Mouse (Mus musculus): ENCODE data around the gene Cped1. TPM values are rescaled to one million over a fixed set of nuclear protein-coding genes. Genes with fewer than 3 reads are reported as not detected.

Cped1 gene
- polyA plus RNA-seq, 1 experiment from 2014 or later: 4.9 TPM

DNA sequence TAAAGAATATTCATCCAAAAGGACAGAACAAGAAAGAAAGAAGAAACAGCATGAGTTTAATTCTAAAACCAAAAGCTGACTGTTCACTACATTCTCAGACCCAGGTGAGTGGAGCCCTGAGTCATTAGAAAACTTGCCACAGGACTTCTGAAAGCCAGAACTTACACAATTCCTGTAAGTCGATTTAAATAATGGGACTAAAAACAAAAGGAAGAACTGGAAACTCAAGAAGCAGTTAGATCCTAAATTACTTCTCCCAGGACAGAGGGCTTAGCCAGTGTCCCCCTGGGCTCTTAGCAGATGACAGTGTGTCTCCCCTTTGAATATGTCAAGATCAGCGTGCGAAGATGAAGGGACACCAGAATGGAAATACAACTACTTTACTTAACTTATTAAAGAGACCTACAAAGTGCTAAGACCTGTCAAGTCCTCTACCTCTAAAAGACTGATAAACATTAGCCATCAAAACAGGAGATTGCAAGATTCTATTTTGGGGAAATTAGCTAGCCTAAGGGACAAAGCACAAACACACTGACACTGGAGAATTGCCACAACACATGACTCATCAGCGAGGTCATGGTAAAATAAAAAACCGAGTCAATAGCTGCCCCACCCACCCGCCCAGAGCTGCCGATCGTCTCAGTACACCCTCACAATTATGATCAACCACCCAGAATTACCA is 284.3 kb downstream of the Cped1 start:
- no peak for DNase-seq
- H3K27me3 ChIP-seq (ENCODE audit: control insufficient read depth, insufficient read depth, low read length): no peaks in the 10 kb centered on the region
- no peak for ATAC-seq (ENCODE audit: low FRiP score, low TSS enrichment)
- H3K27ac ChIP-seq (replicated peaks; ENCODE audit: low read depth, low read length): no peak overlapping the region
- H3K9ac ChIP-seq (replicated peaks; ENCODE audit: low read length): no peak overlapping the region
- no peaks in the 10 kb centered on the region for H3K4me1 ChIP-seq (ENCODE audit: control insufficient read depth, insufficient read depth, low read length)
- H3K36me3 ChIP-seq (ENCODE audit: control insufficient read depth, insufficient read depth, low read length): no peaks in the 10 kb centered on the region
- no peaks in the 10 kb centered on the region for H3K9me3 ChIP-seq (ENCODE audit: control insufficient read depth, low read length)
- 84% methylated on average over 8 of the region's 8 CpGs for WGBS
- H3K4me2 ChIP-seq (ENCODE audit: low read length): no peak overlapping the region
- no peak overlapping the region for H3K4me3 ChIP-seq (replicated peaks; ENCODE audit: low read depth, low read length)

DNA sequence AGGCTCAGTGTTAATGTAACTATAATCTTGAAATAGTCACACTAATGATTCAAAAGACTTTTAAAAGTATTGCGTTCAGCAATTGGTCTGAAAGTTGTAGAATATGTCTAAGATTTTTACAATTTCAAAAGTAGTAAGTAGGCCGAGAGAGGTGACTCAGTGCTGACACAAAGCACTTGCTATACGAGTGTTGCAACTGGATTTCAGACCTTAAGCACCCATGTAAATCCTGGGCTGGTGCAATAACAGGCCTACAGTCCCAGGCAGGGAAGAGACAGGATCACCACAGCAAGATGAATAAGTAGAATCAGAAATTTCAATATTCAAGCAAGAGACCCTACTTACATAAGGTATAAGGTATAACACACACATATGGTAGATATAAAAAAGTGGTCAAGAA is 292.2 kb downstream of the Cped1 start:
- Histone ChIP-seq H3K9ac (replicated peaks; ENCODE audit: low read length) (no peak overlapping the region), H3K27me3 (ENCODE audit: control insufficient read depth, insufficient read depth, low read length) (no peaks in the 10 kb centered on the region), H3K27ac (replicated peaks; ENCODE audit: low read depth, low read length) (no peak overlapping the region), H3K4me1 (ENCODE audit: control insufficient read depth, insufficient read depth, low read length) (no peaks in the 10 kb centered on the region), H3K4me3 (replicated peaks; ENCODE audit: low read depth, low read length) (no peak overlapping the region), H3K4me2 (ENCODE audit: low read length) (no peak overlapping the region), H3K36me3 (ENCODE audit: control insufficient read depth, insufficient read depth, low read length) (no peaks in the 10 kb centered on the region), H3K9me3 (ENCODE audit: control insufficient read depth, low read length) (no peaks in the 10 kb centered on the region)
- ATAC-seq (ENCODE audit: low FRiP score, low TSS enrichment) (no peak), DNase-seq (no peak)
- WGBS: 89% methylated on average over 3 of the region's 3 CpGs

DNA sequence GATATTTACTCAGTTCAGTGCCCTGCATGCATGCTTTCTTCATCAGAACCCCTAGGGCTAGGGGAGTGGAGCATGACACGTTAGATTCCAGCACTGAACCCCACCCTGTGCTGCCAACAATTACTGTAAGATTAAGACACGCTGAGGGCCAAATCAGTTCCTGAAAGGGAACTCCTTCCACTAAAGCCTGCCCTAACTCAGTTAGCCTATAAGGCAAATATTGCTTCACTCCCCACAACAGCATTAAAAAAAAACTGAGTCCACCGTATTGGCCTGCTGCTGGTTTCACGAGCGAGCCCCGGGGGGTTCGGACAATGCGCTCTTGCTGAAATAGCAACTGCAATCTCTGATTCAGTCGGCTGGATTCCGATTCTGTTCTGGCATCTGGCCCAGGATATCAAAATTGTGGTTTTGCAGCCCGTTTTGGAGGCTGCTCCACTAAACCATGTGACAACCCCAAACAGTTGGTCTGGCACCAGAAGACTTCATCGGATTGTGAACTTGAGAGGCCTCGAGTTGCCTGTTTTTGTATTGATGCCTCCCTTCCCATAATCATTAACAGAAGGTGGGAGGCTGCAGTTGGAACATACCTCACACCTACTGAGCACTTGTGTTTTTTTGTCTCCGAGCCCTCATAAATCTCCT is 294.6 kb downstream of the Cped1 start:
- no peak overlapping the region for H3K9ac ChIP-seq (replicated peaks; ENCODE audit: low read length)
- no peak overlapping the region for H3K27ac ChIP-seq (replicated peaks; ENCODE audit: low read depth, low read length)
- ATAC-seq (ENCODE audit: low FRiP score, low TSS enrichment) (no peak), DNase-seq (peak; percentile 30)
- H3K36me3 ChIP-seq (ENCODE audit: control insufficient read depth, insufficient read depth, low read length): no peaks in the 10 kb centered on the region
- 65% methylated on average over 14 of the region's 14 CpGs for WGBS
- H3K4me3 ChIP-seq (replicated peaks; ENCODE audit: low read depth, low read length): no peak overlapping the region
- no peaks in the 10 kb centered on the region for H3K27me3 ChIP-seq (ENCODE audit: control insufficient read depth, insufficient read depth, low read length)
- no peak overlapping the region for H3K4me2 ChIP-seq (ENCODE audit: low read length)
- H3K9me3 ChIP-seq (ENCODE audit: control insufficient read depth, low read length): no peaks in the 10 kb centered on the region
- H3K4me1 ChIP-seq (ENCODE audit: control insufficient read depth, insufficient read depth, low read length): no peaks in the 10 kb centered on the region

DNA sequence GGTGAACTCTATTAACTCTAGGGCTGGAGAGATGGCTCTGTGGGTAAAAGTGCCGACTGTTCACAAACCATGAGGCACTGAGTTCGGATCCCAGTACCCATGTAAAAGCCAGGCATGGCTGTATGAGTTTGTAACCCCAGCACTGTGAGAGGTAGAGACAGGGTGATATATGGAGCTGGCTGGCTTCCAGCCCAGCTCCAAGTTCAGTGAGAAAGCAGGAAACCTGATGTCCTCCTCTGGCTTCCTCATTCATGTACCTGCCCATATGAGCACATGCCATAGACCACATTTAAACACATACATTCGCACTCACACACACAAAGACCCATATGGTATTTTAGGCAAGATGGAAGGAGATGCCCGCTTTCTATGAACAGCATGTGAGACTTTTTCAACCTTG is 296.7 kb downstream of the Cped1 start:
- Histone ChIP-seq H3K27me3 (ENCODE audit: control insufficient read depth, insufficient read depth, low read length) (peaks cover 3% of the 10 kb centered on the region; the same call in 1 of the 2 replicates), H3K4me1 (ENCODE audit: control insufficient read depth, insufficient read depth, low read length) (no peaks in the 10 kb centered on the region), H3K4me2 (ENCODE audit: low read length) (no peak overlapping the region), H3K9ac (replicated peaks; ENCODE audit: low read length) (no peak overlapping the region), H3K9me3 (ENCODE audit: control insufficient read depth, low read length) (no peaks in the 10 kb centered on the region), H3K4me3 (replicated peaks; ENCODE audit: low read depth, low read length) (no peak overlapping the region), H3K27ac (replicated peaks; ENCODE audit: low read depth, low read length) (no peak overlapping the region), H3K36me3 (ENCODE audit: control insufficient read depth, insufficient read depth, low read length) (no peaks in the 10 kb centered on the region)
- no peak for ATAC-seq (ENCODE audit: low FRiP score, low TSS enrichment)
- WGBS: 96% methylated on average over 4 of the region's 4 CpGs
- no peak for DNase-seq

DNA sequence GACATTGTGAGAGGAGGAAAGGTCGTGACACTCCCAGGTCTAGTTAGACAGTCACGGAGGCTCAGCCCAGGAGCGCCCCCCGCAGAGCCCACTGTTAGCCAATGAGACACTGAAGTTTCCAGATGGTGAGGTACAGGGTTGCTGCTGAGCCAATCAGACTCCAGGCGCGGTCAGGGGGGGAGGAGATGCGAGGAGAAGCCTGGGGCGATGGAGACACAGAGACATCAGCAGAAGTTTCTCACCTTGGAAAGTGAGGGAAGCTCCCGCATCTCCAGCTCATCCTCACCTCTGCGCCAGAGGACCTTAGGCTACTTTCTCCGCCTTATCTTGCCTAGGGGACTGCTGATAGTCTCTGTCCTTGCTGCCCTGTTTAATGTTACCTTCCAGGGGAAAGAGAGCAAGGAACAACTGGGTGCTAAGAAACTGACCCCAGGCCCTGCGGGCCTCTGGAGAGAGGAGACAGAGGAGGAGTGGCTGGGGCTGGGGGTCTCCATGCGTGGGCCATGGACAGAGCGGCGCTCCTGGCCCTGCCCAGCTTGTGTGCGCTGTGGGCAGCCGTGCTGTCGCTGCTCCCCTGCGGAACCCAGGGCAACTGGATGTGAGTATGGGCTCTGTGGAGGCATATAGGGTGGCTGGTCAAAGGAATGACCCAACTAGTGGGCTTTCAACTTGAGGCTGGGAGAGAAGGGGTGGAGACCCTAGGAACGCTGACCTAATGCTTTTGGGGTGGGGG is 302.5 kb downstream of the Cped1 start, which contains the start of gene Wnt16:
Gene Wnt16, plus strand, starts transcription at position 224 of the 733 bp plus-strand sequence.
- peaks cover 38% of the 10 kb centered on the region for H3K27me3 ChIP-seq (ENCODE audit: control insufficient read depth, insufficient read depth, low read length)
- 2% methylated on average over 20 of the region's 20 CpGs for WGBS

DNA sequence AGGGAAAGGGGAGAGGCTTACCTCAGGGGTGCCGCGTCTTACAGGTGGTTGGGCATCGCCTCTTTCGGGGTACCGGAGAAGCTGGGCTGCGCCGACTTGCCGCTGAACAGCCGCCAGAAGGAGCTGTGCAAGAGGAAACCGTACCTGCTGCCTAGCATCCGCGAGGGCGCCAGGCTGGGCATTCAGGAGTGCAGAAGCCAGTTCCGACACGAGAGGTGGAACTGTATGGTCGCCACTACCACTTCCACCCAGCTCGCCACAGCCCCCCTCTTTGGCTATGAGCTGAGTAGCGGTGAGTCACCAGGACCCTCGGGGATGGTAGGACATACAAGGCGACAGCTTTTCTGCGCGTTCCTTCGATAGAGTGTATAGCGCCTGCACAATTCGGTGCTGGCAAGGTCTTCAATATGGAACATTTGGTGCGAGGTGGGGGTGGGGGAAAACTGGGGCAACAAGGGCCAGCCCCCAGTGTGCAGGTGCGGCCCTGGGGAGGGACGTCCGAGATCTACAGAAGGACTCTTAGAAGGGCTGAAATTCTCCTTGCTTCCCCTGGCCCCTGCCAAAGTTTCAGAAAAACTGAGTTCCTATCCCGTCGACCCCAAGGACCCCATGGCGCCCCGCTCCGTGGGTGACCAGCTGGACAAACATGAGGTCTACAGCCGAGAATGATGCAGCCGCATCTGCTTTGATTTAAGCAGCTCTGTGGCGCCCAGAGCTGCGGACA is 303.2 kb downstream of the Cped1 start:
- no peaks in the 10 kb centered on the region for H3K36me3 ChIP-seq (ENCODE audit: control insufficient read depth, insufficient read depth, low read length)
- H3K4me1 ChIP-seq (ENCODE audit: control insufficient read depth, insufficient read depth, low read length): peaks cover 19% of the 10 kb centered on the region
- DNase-seq (peak; percentile 77), ATAC-seq (ENCODE audit: low FRiP score, low TSS enrichment) (peak; percentile 65)
- peak overlapping the region; percentile 86 for H3K4me2 ChIP-seq (ENCODE audit: low read length)
- H3K27ac ChIP-seq (replicated peaks; ENCODE audit: low read depth, low read length): no peak overlapping the region
- H3K4me3 ChIP-seq (replicated peaks; ENCODE audit: low read depth, low read length): peak overlapping the region; percentile 42
- WGBS: under 1% methylated on average over 38 of the region's 38 CpGs
- peaks cover 38% of the 10 kb centered on the region for H3K27me3 ChIP-seq (ENCODE audit: control insufficient read depth, insufficient read depth, low read length)
- no peaks in the 10 kb centered on the region for H3K9me3 ChIP-seq (ENCODE audit: control insufficient read depth, low read length)
- H3K9ac ChIP-seq (replicated peaks; ENCODE audit: low read length): peak overlapping the region; percentile 40

More for the DNA sequence above, 302.5 kb downstream of the Cped1 start, which contains the start of gene Wnt16:
- H3K9ac ChIP-seq (replicated peaks; ENCODE audit: low read length): peak within 1 kb of the TSS; percentile 40
- H3K9me3 ChIP-seq (ENCODE audit: control insufficient read depth, low read length): no peaks in the 10 kb centered on the region
- no peak within 1 kb of the TSS for H3K27ac ChIP-seq (replicated peaks; ENCODE audit: low read depth, low read length)
- peaks cover 19% of the 10 kb centered on the region for H3K4me1 ChIP-seq (ENCODE audit: control insufficient read depth, insufficient read depth, low read length)
- peak; percentile 34 for DNase-seq
- H3K4me3 ChIP-seq (replicated peaks; ENCODE audit: low read depth, low read length): peak within 1 kb of the TSS; percentile 42
- ATAC-seq (ENCODE audit: low FRiP score, low TSS enrichment): peak; percentile 65
- no peaks in the 10 kb centered on the region for H3K36me3 ChIP-seq (ENCODE audit: control insufficient read depth, insufficient read depth, low read length)
- peak within 1 kb of the TSS; percentile 86 for H3K4me2 ChIP-seq (ENCODE audit: low read length)

DNA sequence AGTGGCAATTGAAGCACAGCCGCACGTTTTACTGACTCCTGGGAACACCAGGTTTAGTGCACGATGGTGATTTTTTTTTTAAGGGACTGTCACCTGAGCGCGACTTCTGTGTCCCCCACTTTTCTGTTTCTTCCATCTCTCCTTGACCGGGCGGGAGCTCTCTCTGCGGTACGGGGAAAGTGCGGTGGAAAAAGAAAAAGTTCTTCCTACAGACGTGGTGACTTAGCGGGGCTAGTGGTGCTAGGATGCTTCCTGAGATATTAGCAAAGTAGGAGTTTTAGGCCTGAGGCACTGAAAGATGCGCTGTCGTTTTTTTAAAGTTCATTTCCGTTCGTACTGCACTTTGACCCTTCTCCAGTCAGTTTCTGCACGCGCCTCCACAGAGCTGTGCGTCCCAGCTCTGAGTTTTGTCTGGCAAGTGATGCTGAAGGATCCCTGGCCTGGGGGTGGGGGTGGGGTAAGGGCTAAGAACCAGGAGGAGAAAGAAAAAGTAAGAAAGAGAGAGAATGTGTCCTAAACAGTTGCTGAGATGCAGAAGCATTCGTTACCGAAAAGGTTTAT is 303.8 kb downstream of the Cped1 start:
- Histone ChIP-seq H3K27ac (replicated peaks; ENCODE audit: low read depth, low read length) (no peak overlapping the region), H3K36me3 (ENCODE audit: control insufficient read depth, insufficient read depth, low read length) (no peaks in the 10 kb centered on the region), H3K9me3 (ENCODE audit: control insufficient read depth, low read length) (no peaks in the 10 kb centered on the region), H3K27me3 (ENCODE audit: control insufficient read depth, insufficient read depth, low read length) (peaks cover 38% of the 10 kb centered on the region), H3K4me1 (ENCODE audit: control insufficient read depth, insufficient read depth, low read length) (peaks cover 19% of the 10 kb centered on the region), H3K9ac (replicated peaks; ENCODE audit: low read length) (peak overlapping the region; percentile 40; the same call in 1 of the 2 replicates), H3K4me2 (ENCODE audit: low read length) (peak overlapping the region; percentile 86), H3K4me3 (replicated peaks; ENCODE audit: low read depth, low read length) (peak overlapping the region; percentile 42)
- WGBS: 3% methylated on average over 21 of the region's 21 CpGs
- ATAC-seq (ENCODE audit: low FRiP score, low TSS enrichment): no peak
- no peak for DNase-seq

DNA sequence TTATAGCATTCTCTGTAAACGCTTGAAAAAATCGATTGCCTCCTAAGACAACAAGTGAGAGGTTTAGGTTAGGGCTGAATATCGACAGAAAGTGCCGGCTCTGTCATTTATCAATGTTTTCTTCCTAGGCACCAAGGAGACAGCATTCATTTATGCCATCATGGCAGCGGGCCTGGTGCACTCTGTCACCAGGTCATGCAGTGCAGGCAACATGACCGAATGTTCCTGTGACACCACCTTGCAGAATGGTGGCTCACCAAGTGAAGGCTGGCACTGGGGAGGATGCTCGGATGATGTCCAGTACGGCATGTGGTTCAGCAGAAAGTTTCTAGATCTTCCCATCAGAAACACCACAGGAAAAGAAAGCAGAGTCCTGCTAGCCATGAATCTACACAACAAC is 305.1 kb downstream of the Cped1 start:
- ATAC-seq (ENCODE audit: low FRiP score, low TSS enrichment) (no peak), DNase-seq (no peak)
- Histone ChIP-seq H3K27ac (replicated peaks; ENCODE audit: low read depth, low read length) (no peak overlapping the region), H3K4me2 (ENCODE audit: low read length) (no peak overlapping the region), H3K27me3 (ENCODE audit: control insufficient read depth, insufficient read depth, low read length) (peaks cover 38% of the 10 kb centered on the region), H3K4me3 (replicated peaks; ENCODE audit: low read depth, low read length) (no peak overlapping the region), H3K9me3 (ENCODE audit: control insufficient read depth, low read length) (no peaks in the 10 kb centered on the region), H3K9ac (replicated peaks; ENCODE audit: low read length) (no peak overlapping the region), H3K4me1 (ENCODE audit: control insufficient read depth, insufficient read depth, low read length) (peaks cover 19% of the 10 kb centered on the region), H3K36me3 (ENCODE audit: control insufficient read depth, insufficient read depth, low read length) (no peaks in the 10 kb centered on the region)
- WGBS: 82% methylated on average over 8 of the region's 8 CpGs
